ENCODE assay signal across 23 mouse cellular contexts in the genomic region with DNA sequence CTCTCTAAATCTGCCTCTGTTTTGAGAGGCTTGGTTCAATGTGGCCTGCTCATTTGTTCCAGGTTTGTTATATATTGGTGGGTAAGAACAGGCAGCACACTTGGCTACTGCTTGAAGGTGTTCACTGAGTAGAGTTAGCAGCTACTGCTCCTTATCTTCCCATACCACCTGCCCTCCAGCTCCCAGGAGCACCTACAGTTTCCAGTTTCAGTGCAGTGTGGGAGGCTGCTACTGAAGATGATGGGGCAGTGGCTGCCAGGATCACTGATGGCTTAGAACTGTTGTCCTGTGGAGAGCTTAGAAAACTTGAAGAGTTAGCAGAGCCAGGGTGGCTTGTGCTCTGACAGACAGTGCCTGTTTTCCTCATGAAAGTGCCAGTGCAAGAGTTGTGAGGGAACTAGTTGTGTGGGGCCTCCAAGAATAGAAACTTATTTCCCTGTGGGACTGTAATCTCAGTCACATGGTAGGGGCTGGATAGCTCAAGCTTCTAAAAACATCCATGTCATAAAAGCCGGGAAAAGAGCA. TPM values are rescaled to one million over a fixed set of nuclear protein-coding genes. Genes with fewer than 3 reads are reported as not detected.
DNase-seq lines count a peak whose midpoint lies in the region; ATAC-seq and TF ChIP-seq lines count a peak whose summit lies in the region.
"Had no signal": no experiment of that assay in that cellular context is flagged by ENCODE, and none has a peak within 500 bp of the region (broad histone marks: within the 10 kb centered on the region; RNA-seq: fewer than 3 reads in every experiment).

No protein-coding gene starts in this region.

- TF ChIP-seq CTCF in gastrocnemius, adult 2 months (IDR thresholded peaks at IDR 0.05) = no peak

- peak; percentile 72 for ATAC-seq in heart, embryonic 16.5 days (replicated peaks; ENCODE audit: extremely low read depth, insufficient read depth, low FRiP score)
- peak; percentile 87 for ATAC-seq in liver, embryonic 16.5 days (ENCODE audit: low read depth)
- ATAC-seq: activated CD4-positive, CD25-positive, alpha-beta regulatory T cell, adult 4 months; forebrain, embryonic 15.5 days had no signal

- peaks cover 18% of the 10 kb centered on the region for H3K4me1 ChIP-seq in heart, embryonic 16.5 days (ENCODE audit: control insufficient read depth, insufficient read depth, low read length)
- H3K4me1 ChIP-seq in liver, embryonic 16.5 days (ENCODE audit: control insufficient read depth, low read depth, low read length) = peaks cover 6% of the 10 kb centered on the region; the same call in 1 of the 2 replicates
- H3K4me1 ChIP-seq: forebrain, embryonic 15.5 days; hindbrain, embryonic 10.5 days; limb, embryonic 13.5 days; midbrain, embryonic 12.5 days; stomach, embryonic 15.5 days had no signal

- no peaks in the 10 kb centered on the region for H3K27me3 ChIP-seq in heart, embryonic 16.5 days (ENCODE audit: control insufficient read depth, insufficient read depth, low read length)
- H3K27me3 ChIP-seq in liver, embryonic 16.5 days (ENCODE audit: control insufficient read depth, insufficient read depth, low read depth, low read length) = no peaks in the 10 kb centered on the region
- H3K27me3 ChIP-seq: CH12.LX; forebrain, embryonic 15.5 days; limb, embryonic 13.5 days; midbrain, embryonic 12.5 days; stomach, embryonic 15.5 days had no signal

- 0 out of 2 replicates have a peak overlapping the region, but pooled peaks have one; percentile 4 for H3K9ac ChIP-seq in heart, embryonic 16.5 days (ENCODE audit: low read length)
- H3K9ac ChIP-seq in liver, embryonic 16.5 days (ENCODE audit: low read depth, low read length) = no peak overlapping the region
- H3K9ac ChIP-seq: forebrain, embryonic 15.5 days; limb, embryonic 13.5 days; midbrain, embryonic 12.5 days; stomach, embryonic 15.5 days had no signal

- H3K4me2 ChIP-seq in heart, embryonic 16.5 days (ENCODE audit: low read depth, low read length) = peak overlapping the region; percentile 19; the same call in 1 of the 2 replicates
- H3K4me2 ChIP-seq in liver, embryonic 16.5 days (ENCODE audit: low read depth, low read length) = no peak overlapping the region
- H3K4me2 ChIP-seq: forebrain, embryonic 15.5 days; limb, embryonic 13.5 days; midbrain, embryonic 12.5 days; stomach, embryonic 15.5 days had no signal

- DNase-seq in gastrocnemius, adult 2 months = no peak
- DNase-seq in gastrocnemius, postnatal 14 days = no peak
- peak; percentile 36 for DNase-seq in c-Kit-negative CD71-positive TER-119-positive erythroid progenitor cells, embryonic 14.5 days (ENCODE audit: low read depth, low spot score)
- DNase-seq in adrenal gland, postnatal 10 days = no peak
- DNase-seq in urinary bladder, postnatal 25 days (ENCODE audit: low spot score) = no peak
- DNase-seq in layer of hippocampus, postnatal 25 days (ENCODE audit: extremely low spot score in 1 of 2, low spot score in 1 of 2) = no peak
- DNase-seq: cerebellum, adult 9-11 months; embryo, embryonic 11 days; lung, postnatal 10 days; right cerebral cortex, adult 18-20 months; spleen, adult 18-20 months had no signal

- WGBS in heart, embryonic 16.5 days = 38% methylated on average over 1 of the region's 1 CpGs
- WGBS in liver, embryonic 16.5 days (ENCODE audit: insufficient replicate concordance) = 69% methylated on average over 1 of the region's 1 CpGs

- peak overlapping the region; percentile 78 for H3K27ac ChIP-seq in gastrocnemius, adult 2 months
- H3K27ac ChIP-seq in heart, embryonic 16.5 days (ENCODE audit: low read length) = peak overlapping the region; percentile 82
- H3K27ac ChIP-seq in liver, embryonic 16.5 days (ENCODE audit: low read length) = peak overlapping the region; percentile 60
- H3K27ac ChIP-seq: forebrain, embryonic 15.5 days; hindbrain, embryonic 10.5 days; kidney, postnatal 0 days; layer of hippocampus, adult 2 months; limb, embryonic 13.5 days; midbrain, embryonic 12.5 days; stomach, embryonic 15.5 days had no signal

- no peaks in the 10 kb centered on the region for H3K9me3 ChIP-seq in heart, embryonic 16.5 days (replicated peaks; ENCODE audit: control insufficient read depth, low read length)
- no peaks in the 10 kb centered on the region for H3K9me3 ChIP-seq in liver, embryonic 16.5 days (replicated peaks; ENCODE audit: control insufficient read depth, low read length)
- H3K9me3 ChIP-seq: forebrain, embryonic 15.5 days; hindbrain, embryonic 10.5 days; limb, embryonic 13.5 days; midbrain, embryonic 12.5 days; stomach, embryonic 15.5 days had no signal

- H3K4me3 ChIP-seq in gastrocnemius, adult 2 months = peak overlapping the region; percentile 17; the same call in 1 of the 2 replicates
- no peak overlapping the region for H3K4me3 ChIP-seq in heart, embryonic 16.5 days (ENCODE audit: low read length)
- no peak overlapping the region for H3K4me3 ChIP-seq in liver, embryonic 16.5 days (ENCODE audit: low read depth, low read length)
- H3K4me3 ChIP-seq: forebrain, embryonic 15.5 days; hindbrain, embryonic 10.5 days; layer of hippocampus, adult 2 months; limb, embryonic 13.5 days; midbrain, embryonic 12.5 days; myocyte; stomach, embryonic 15.5 days had no signal

- intact Hi-C loops in gastrocnemius, adult 2 months (cut with DNase I) = no loop called here
- intact Hi-C loops in gastrocnemius, postnatal 14 days (cut with DNase I; ENCODE audit: low total_unique reads) = no loop called here

- peaks cover 47% of the 10 kb centered on the region for H3K36me3 ChIP-seq in heart, embryonic 16.5 days (ENCODE audit: control insufficient read depth, insufficient read depth)
- H3K36me3 ChIP-seq in liver, embryonic 16.5 days (ENCODE audit: control insufficient read depth, insufficient read depth) = peaks cover 18% of the 10 kb centered on the region

RNA-seq across cellular contexts. Expression of a gene that starts 1.8 kb away (rescaled TPM):
- 1 to 10 TPM in 1 of 2 experiments, under 1 TPM in 1; 0.43 to 1.1 TPM for total RNA-seq in gastrocnemius, adult 2 months (2021)
- total RNA-seq in gastrocnemius, postnatal 14 days (2021) = under 1 TPM; 0.14 to 0.38 TPM
- polyA plus RNA-seq in heart, embryonic 16.5 days (2015; fragmentation: Nextera tagmentation; extraction: Ambion mirVana) = 0.13 and 0.42 TPM in 2 replicates
- not detected in 2 replicates for polyA plus RNA-seq in liver, embryonic 16.5 days (2015; fragmentation: Nextera tagmentation; extraction: Ambion mirVana)
- under 1 TPM in 1 of 2 experiments, not detected in 1; 0.45 TPM for total RNA-seq in adrenal gland, postnatal 10 days (2021)
- total RNA-seq in layer of hippocampus, postnatal 25 days (2021) = 1 to 10 TPM; 2.0 to 2.5 TPM
- polyA plus RNA-seq: activated CD4-positive, CD25-positive, alpha-beta regulatory T cell, adult 4 months had no signal

RNA-seq across cellular contexts. Expression of a gene that starts 13.1 kb away (rescaled TPM):
- total RNA-seq in gastrocnemius, adult 2 months (2021) = 10 to 100 TPM; 10.1 to 19.5 TPM
- 10 to 100 TPM in 1 of 2 experiments, 1 to 10 TPM in 1; 9.1 to 13.2 TPM for total RNA-seq in gastrocnemius, postnatal 14 days (2021)
- 5.3 and 5.7 TPM in 2 replicates for polyA plus RNA-seq in heart, embryonic 16.5 days (2015; fragmentation: Nextera tagmentation; extraction: Ambion mirVana)
- 1.6 and 1.8 TPM in 2 replicates for polyA plus RNA-seq in liver, embryonic 16.5 days (2015; fragmentation: Nextera tagmentation; extraction: Ambion mirVana)
- 10 to 100 TPM; 13.6 to 17.1 TPM for total RNA-seq in adrenal gland, postnatal 10 days (2021)
- total RNA-seq in layer of hippocampus, postnatal 25 days (2021) = 10 to 100 TPM; 25.0 to 25.7 TPM

RNA-seq across cellular contexts. Expression of a gene that starts 32.4 kb away (rescaled TPM):
- 10 to 100 TPM in 1 of 2 experiments, 1 to 10 TPM in 1; 7.8 to 19.5 TPM for total RNA-seq in gastrocnemius, adult 2 months (2021)
- total RNA-seq in gastrocnemius, postnatal 14 days (2021) = 10 to 100 TPM in 1 of 2 experiments, 1 to 10 TPM in 1; 5.5 to 10.2 TPM
- polyA plus RNA-seq in heart, embryonic 16.5 days (2015; fragmentation: Nextera tagmentation; extraction: Ambion mirVana) = 1.4 and 1.8 TPM in 2 replicates
- polyA plus RNA-seq in liver, embryonic 16.5 days (2015; fragmentation: Nextera tagmentation; extraction: Ambion mirVana) = 0.25 and 0.42 TPM in 2 replicates
- 1 to 10 TPM in 1 of 2 experiments, under 1 TPM in 1; 0.84 to 3.9 TPM for total RNA-seq in adrenal gland, postnatal 10 days (2021)
- under 1 TPM; 0.17 to 0.40 TPM for total RNA-seq in layer of hippocampus, postnatal 25 days (2021)
- total RNA-seq: CH12.LX had no signal
- polyA plus RNA-seq: activated CD4-positive, CD25-positive, alpha-beta regulatory T cell, adult 4 months had no signal

RNA-seq across cellular contexts. Expression of a gene that starts 39.3 kb away (rescaled TPM):
- total RNA-seq in gastrocnemius, adult 2 months (2021) = 1 to 10 TPM; 3.1 to 3.3 TPM
- total RNA-seq in gastrocnemius, postnatal 14 days (2021) = 1 to 10 TPM; 6.7 to 7.7 TPM
- polyA plus RNA-seq in heart, embryonic 16.5 days (2015; fragmentation: Nextera tagmentation; extraction: Ambion mirVana) = 8.4 and 11.6 TPM in 2 replicates
- 0.23 and 0.34 TPM in 2 replicates for polyA plus RNA-seq in liver, embryonic 16.5 days (2015; fragmentation: Nextera tagmentation; extraction: Ambion mirVana)
- total RNA-seq in adrenal gland, postnatal 10 days (2021) = 10 to 100 TPM; 32.3 to 76.7 TPM
- total RNA-seq in layer of hippocampus, postnatal 25 days (2021) = 1 to 10 TPM; 3.0 to 4.3 TPM
